Mouse (Mus musculus) layer of hippocampus, adult 11-12 months (tissue): ENCODE measurements at regions not wholly inside any gene's neighbourhood (a gene's known extent, or its start where the extent isn't known, plus 50 kb on each side); places are given as distances from the start of the nearest gene placed in this dataset.
A peak's percentile ranks its signal among the peaks of the same experiment; 100 is the strongest.

ENCODE experiments used
- DNase-seq: peaks from one replicate; pipeline ENCODE4 v3.0.0; 2022; ENCODE audit warnings: low spot score

DNA sequence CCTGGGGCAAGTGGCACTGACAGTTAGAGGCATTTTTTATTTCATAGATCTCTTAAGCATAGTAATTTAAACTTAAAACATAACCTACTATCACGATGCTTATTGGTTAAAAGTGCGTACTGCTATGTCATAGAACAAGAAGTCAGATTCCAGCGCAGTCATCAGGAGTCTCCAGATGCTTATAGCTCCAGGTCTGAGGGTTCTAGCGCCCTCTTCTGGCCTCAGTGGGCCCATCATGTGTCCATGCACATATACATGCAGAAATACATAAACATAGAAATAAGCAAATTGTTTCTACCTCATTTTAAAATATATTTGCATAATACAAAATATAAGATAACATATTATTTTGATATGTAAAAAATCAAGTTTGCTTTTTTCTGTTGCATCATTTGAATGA lies 1002.8 kb upstream of the Adgrl2 start:
- DNase-seq: no peak

DNA sequence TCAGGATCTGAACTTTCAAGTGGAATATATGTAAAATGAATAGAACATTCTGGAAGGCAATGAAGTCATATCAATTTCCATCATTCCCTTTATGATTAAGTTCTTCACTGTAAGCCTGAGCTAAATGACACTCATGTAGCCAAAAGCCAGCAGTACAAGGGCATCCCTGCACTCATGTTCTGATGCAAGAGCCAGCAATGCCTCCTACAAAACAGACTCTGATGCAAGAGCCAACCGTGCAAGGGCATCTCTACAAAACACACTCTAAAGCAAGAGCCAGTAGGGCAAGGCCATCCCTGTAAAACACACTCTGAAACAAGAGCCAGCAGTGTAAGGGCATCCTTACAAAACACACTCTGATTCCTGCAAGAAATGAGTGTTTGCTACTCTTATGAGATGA lies 997.4 kb upstream of the Adgrl2 start:
- no peak for DNase-seq

GRCm38 (mm10) chr3:149956993-149957392 lies 966.6 kb upstream of the Adgrl2 start:
- no peak for DNase-seq

DNA sequence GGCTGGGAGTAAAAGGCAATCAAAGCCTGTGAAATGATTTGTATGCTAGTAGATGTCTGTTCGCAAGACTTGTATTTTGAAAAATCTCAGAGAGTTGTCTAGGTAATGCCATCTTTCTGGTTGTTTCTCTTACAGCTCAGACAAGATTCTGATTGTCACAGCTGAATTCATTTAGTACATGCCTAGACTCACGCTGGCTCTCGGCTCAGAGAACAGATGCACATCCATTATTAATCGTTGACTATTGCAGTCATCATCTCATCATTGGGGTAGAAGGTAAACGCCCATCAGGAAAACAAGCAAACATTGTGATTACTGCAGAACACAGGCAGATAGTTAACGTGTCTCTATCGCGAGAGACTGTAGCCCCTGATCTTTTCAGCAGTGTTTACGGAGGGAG lies 945.8 kb upstream of the Adgrl2 start:
- peak; percentile 6 for DNase-seq

DNA sequence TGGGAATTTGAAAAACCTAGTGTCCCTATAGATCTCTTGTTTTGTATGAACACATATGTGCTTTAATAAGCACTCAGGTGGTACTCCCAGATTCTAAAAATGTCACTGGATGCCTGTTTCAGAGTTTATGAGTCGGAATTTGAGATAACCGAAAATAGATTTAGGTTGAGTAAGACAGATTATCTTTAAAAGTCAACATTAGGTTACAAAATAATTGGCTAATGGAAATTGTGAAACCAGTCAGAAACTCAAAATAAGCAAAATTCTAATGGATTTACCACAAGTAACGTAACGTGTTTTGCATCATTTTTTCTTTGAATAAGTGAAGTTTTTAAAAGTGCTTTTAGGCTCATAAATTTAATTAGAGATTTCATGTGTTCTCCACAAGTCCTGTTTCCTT lies 944.5 kb upstream of the Adgrl2 start:
- DNase-seq: no peak

DNA sequence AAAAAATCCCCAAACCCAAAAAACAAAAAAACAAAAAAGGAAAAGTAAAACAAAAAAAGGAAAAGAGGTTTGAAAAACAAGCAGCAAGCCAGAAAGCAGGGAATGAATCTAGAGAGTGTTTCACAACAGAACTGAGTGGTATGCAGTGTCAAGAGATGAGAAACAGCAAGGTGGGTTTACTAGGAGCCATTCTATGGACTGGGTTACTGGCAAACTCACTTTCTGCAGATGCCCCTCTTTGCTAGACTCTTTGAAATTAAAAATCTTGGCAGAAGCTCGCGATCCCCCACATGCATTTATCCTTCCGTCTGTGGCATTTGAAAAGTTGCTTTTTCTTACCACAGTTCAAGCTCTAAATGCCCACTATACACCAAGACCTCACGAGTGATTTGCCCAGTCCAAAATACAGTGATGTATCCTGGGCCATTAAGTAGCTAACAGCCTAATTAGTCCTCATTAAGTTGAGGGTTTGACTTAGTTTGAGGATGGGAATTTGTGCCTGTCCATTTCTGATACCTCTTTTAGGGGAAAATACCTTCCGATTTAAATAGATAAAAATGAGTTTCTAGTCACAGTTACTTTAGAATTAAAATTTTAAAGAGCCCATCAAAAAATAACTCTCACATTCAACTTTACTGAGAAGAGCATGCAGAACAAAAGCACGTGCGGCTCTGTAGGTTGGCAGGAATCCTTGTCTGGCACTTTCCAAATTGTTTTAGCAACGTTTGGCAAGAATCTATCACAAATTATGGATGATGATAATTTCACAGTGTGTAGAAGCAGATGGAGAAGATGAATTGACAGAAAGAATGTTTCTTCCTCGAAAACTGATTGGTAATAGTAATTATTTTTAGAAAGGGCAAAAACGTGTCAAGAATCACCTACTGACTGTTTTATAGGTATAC lies 938.4 kb upstream of the Adgrl2 start:
- peak; percentile 6 for DNase-seq

GRCm38 (mm10) chr3:149920206-149920605 lies 929.9 kb upstream of the Adgrl2 start:
- no peak for DNase-seq

DNA sequence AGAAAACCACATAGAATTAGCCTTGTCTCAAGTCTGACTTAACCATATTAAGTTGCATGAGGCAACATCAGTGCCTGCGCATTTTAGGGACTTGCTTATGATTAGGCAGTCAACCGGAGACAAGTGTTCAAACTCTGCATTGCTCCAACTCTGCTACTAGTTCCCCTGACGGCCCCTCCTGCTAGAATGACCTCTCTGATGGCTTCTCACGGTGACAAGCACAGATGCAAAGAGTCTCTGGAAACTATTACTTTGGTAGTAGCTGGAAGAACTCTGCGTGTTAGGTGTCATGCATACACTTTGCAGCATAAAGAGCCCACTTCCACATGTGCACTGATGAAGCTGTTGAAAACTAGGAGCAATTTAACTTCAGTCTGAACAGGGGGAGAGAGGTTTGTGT lies 927.8 kb upstream of the Adgrl2 start:
- no peak for DNase-seq

- no peak for DNase-seq
Observed at GRCm38 (mm10) chr3:149910721-149911120, 920.4 kb upstream of the Adgrl2 start.

GRCm38 (mm10) chr3:149901783-149902182 lies 911.4 kb upstream of the Adgrl2 start:
- DNase-seq: no peak

GRCm38 (mm10) chr3:149876553-149876952 lies 886.2 kb upstream of the Adgrl2 start:
- DNase-seq: no peak

DNA sequence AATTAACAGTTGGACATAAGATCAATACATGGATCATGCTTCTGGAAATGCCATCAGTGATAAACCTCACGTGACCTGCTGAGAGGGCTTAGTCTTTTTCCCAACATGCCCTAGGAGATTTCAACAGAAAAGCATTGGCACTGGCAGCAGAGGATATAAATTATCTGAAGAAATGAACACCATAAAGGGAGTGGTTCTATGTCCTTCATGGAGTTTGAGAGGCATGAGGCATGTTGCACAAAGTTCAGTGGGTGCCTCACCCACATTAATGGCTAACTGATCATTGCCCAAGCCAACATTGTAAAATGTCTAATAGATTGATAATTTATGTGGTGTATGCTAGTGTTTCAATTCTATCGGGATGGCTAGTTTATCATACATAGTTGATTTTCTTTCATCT lies 875.6 kb upstream of the Adgrl2 start:
- DNase-seq: no peak

DNA sequence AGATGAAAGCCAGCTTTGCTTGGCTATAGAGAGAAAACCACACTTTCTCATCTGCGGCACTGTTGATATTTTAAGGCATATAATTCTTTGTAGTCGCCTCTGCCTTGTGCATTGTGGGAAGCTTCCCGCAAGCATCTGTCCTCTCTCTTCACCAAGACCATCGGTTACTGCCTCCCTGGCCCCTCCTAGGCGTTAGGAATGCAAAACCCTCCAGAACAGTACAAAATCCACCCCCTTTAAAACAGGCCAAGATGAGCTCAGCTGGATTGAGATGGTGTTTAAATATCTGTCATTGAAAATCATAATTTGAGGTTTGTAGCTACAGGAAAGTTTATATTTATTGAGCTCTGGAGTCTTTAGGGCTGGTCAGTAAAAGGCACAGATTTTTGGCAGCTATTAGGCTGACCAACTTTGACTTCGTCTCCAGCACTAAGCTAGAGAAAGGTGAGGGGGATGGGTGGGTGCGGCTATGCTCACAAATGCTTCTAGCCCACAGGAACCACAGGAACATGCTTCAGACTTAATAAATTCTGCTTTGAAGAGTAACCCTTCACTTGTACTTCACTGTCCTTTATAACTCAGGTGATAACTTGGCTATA lies 856.7 kb upstream of the Adgrl2 start:
- DNase-seq: no peak

DNA sequence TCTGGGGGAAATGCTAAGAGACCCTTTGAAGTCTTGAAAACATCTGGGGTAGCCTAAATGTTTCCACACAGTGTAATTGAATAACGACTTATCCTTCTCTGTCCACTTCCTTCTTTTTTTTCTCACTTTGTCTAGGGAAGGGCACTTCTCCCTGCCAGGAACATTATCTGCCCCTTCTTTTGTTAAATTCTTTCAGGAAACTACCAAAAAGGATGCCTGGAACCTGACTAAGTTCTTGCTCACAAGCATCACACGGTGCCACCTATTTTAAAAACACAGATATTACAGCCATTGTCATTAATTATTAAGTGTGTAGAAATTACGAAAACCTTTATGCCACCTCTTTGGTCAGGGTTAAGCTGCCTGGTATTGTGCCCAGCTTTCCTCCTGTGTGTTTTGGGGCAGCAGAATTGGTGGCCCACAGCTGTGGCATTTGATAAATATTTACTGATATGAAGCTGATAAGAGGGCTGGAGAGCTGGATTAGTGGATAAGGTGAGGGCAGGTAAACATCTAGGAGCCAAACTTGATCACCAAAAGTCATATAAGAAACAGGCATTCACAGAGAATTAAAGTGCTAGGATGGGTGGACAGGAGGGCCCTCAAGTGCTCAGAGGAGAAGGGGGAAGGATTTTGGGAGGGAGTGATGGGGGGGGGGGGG lies 855.6 kb upstream of the Adgrl2 start:
- DNase-seq: no peak

GRCm38 (mm10) chr3:149845083-149845825 lies 854.9 kb upstream of the Adgrl2 start:
- peak; percentile 14 for DNase-seq

GRCm38 (mm10) chr3:149837921-149838320 lies 847.6 kb upstream of the Adgrl2 start:
- DNase-seq: no peak

- DNase-seq: no peak
Observed at GRCm38 (mm10) chr3:149836467-149837233, 846.3 kb upstream of the Adgrl2 start.

DNA sequence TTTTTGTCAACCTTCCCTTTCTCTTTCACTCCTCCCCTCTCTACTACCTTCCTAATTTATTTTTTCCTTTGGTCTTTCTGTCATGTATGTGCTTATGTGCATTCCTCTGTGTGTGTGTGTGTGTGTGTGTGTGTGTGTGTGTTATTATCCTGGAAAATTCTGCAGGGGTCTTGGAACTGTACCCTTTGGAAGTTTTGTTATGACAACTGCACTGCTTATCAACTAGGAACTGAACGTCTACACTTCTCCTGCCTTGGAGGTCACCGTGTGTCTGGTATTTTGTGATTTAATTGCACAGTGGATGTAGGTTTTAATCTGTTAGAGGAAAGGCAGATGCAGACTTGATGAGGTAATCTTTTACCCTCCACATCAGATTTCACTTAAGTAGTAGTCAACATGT lies 836.8 kb upstream of the Adgrl2 start:
- no peak for DNase-seq

DNA sequence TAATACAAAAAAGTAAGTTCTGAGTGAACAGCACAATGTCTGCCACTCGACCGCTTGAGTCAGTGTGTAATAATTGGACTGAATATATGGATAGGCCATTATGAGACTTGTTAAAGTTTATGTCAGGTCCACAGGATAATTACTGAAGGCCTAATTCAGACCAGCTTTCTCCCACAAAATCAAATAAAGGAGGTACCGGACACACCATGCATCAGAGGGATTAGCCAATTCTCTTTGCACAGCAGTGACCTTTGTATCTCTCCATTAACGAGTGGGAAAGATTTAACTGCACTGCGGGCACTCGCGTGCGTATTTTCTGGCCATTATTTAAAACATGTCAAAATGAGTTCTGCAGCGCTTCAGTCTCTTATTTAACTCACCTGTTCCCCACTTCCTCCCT lies 836.4 kb upstream of the Adgrl2 start:
- DNase-seq: no peak

DNA sequence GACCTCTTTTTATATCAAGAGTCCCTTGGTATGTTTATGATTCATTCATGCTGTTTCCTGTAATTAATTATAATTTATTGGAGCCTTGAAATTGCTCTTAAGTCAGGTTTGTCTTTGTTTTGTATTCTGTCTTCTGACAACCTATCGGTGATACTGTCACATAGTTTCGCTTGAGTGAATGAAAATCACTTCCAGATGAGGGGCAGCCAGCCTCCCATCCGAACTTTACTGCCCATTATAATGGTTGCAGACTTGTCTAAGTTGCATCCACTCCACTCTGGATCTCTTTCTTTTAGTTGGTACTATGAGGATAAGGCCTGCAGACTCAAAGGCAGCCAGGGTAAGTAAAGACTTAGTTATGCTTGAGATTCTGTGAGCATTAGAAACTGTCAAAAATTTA lies 830.3 kb upstream of the Adgrl2 start:
- DNase-seq: no peak

GRCm38 (mm10) chr3:149819863-149820262 lies 829.5 kb upstream of the Adgrl2 start:
- DNase-seq: no peak

GRCm38 (mm10) chr3:149819081-149819480 lies 828.7 kb upstream of the Adgrl2 start:
- no peak for DNase-seq
